Mouse (Mus musculus): ENCODE results near the gene Cdc42se1.
A peak's percentile ranks its signal among the peaks of the same experiment; 100 is the strongest.

Cdc42se1 gene

DNA sequence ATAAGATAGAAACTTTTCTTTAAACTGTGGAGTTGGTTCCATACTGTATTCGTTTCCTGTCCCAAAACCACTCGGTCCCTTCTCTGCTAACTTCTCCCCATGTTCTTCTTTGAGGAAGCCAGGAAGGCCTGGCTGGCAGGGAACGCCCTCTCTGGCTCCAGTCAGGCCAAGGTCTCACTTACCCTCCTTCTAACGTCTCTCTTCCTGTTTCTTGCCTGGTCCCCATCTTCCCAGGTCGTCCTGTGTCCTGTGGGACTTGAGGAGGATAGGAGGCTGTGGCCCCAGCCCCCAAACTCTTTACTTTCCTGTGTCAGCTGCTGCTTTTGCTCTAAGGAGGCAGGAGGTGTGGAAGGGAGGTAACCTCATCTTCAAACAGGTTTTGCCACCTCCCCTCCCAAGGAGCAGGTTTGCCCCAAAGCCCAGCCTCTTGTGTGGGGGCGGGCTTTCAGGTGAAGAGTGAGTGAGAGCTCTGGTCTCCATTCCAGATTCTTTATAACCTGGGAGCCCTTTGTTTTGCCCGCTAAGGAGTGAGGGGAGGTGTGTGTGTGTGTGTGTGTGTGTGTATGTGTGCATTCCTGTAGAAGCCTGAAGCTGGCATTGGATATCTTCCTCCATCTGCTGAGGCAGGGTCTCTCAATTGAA lies 22.4 kb downstream of the Cdc42se1 start, which contains the start of gene Bnipl:
Bnipl (minus strand) TSS at position 411 of the 642 bp plus-strand sequence.
- DNase-seq (ENCODE audit: low spot score), result no peak

DNA sequence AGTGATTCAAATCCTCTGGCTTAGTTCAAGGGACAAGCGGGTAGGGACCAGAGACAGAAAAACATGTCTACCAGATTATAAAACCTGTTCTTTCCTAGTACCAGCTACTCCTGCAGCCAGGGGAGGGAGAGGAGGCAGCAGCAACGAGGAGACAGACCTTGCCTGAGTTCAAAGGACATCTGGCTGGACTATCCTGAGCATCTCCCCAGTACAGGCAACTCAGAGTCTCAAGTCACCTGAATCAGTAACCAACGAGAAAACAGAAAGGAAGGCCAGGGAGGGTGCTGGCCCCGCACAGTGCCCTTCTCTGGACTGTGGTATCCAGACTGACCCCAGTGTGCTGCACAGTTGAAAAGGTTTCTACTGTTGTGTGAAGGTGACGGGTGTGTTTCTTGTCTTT lies 28.4 kb downstream of the Cdc42se1 start:
- no peak for DNase-seq (ENCODE audit: low spot score)

DNA sequence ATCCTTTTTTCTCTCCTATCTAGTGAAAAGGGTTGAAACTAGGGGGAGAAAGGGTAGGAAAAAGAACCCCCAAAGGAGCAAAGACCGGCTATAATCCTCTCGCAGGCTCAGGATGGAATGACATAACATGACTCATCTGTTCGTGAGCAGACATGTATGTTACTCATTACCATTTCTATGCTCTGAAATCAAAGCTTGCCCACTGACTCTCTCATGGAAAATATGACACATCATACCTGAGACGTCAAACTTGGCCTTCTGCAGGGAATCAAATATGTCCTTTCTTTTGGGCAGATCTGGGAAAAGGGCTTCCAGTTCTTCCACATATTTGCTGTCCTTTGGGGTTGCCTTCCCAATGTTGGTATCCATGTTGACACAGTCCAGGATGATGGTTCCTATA lies 33.4 kb downstream of the Cdc42se1 start:
- DNase-seq (ENCODE audit: low spot score), result no peak

DNA sequence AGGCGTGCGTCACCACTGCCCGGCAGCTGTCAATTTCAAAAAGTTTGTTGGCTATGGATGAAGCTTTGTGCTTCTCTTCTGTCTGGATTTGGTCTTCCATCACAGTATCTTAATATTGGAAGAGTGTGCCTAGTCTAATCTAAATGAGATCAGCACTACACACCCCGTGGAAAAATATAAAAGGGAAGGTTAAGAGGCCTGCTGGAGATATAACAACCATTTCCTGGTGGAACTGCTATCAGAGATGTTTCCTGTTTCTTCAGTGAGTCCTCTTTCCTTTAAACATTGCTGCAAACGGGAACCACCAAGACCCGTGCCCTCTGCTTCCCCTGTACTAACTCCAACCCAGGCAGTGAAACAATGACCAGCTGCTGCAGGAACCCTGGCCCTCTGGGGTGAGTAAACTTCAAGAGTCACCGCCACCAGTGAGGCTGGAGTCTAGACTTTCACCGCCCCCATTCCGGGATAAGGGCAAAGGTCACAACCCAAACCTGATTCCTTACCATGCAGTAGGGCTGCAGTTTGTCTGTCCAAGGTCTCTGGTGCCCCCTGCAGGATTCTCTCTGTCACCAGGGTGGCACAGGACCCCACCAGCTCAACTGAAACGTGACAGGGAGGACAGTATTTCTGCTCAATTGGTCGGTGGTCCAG lies 34.7 kb downstream of the Cdc42se1 start:
- DNase-seq (ENCODE audit: low spot score), result peak; percentile 88

DNA sequence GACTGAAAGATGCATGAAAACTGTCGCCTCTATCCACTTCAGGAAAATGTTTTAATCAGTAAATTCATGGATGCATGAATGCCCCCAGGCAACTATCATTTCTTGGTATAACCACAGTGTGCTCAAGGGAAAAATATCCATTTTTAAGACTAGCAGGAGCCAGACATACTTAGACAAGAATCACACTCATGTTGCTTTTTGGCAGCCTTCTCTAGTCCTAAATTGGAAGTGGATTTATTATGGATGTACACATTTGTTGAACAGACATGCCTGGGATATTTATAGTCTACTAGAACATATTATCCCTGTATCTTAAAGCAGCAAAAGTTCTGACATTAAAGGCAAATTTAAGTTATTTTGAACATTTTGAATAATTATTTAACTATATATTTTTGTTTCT lies 36.2 kb downstream of the Cdc42se1 start:
- no peak for DNase-seq (ENCODE audit: low spot score)

DNA sequence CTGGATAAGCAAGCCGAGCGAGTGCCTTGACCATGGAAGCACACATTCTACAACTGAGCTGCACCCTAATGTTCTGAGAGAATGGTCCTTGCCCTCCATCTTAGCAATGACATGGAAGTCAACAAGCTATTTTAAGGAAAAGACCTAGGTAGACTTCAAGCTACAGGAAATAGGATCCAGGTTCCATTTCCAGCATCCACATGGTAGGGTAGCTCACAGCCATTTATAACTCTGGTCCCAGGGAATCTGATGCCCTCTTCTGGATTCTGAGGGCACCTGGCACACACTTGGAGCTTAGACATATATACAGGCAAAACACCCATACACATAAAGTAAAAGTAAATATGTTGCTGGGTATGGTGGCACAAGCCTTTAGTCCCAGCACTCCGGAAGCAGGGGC lies 37.5 kb downstream of the Cdc42se1 start:
- DNase-seq (ENCODE audit: low spot score), result no peak

DNA sequence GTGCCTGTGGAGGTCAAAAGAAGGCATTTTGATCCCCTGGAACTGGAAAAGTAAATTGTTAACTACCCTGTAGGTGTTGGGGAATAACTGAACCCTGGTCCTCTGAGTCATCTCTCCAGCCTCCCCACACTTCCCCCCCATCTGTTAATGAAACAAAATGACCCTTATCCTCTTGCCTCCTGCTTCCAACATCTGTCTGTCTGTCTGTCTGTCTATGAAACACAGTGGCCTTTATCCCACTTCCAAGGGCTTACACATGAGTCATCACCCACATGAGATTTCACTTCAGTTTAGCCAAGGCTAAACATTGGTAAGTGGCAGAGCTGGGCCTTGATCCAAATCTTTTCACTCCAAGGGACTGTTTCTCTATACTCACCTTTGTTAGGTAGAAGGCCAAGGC lies 39.3 kb downstream of the Cdc42se1 start:
- no peak for DNase-seq (ENCODE audit: low spot score)

DNA sequence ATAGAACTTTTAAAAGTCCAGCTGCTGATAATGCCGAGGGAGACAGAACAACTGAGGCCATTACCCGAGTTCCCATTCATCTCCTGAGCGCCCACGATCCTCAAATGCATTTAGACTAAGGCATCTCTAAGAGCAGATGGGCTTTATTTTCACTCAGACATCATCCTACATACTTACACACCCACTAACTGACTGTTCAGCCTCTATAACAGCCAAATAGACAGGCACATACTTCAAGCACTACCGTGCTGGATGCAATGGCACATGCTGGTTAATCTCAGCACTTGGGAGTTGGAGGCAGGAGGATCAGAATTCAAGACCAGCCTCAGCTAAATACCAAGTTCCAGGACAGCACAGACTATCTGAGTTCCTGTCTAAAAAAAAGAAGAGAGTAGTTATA lies 41.3 kb downstream of the Cdc42se1 start:
- no peak for DNase-seq (ENCODE audit: low spot score)

DNA sequence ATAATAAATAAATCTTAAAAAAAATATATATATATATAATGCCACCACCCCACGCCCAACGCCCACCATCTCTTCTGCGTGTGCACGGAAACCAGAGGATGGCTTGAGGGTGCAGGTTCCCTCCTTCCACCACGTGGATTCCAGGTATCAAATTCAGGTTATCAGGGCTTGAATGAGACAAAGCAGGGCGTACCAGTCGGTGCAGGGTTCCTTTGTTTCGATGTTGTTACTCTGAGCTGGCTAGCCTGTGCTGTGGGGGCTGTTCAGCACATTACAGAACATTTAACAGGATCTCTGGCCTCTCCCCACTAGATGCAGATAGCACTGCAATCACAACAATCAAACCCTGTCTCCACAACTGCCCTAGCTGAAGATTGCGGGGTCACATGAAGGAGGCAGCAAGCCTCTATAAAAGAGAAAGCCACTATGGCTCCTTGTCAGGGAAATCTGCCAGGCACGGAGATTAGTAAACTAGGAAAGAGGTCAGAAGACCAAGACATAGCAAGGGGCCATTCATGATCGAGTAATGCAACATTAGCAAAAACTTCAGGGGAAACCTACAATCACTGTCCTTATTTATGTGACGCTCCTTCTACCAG lies 42.3 kb downstream of the Cdc42se1 start:
- DNase-seq (ENCODE audit: low spot score), result no peak

DNA sequence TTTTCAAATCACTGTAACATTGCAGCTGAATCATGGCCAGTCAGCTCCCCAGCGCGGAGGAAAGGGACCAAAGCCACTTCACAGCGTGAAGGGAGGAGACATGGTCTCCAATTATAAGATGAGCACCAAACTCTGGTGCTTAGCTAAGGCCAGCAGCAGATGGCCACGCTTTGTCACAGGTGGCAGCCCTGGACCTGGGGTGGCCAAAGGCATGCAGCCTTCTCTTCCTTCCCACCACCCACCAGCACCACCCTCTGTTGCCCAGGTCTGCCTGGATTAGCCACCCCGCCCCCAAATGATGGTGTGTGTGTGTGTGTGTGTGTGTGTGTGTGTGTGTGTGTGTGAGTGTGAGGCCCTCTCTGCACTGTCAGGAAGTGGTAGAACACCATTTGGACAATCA lies 44.9 kb downstream of the Cdc42se1 start:
- DNase-seq (ENCODE audit: low spot score), result no peak

DNA sequence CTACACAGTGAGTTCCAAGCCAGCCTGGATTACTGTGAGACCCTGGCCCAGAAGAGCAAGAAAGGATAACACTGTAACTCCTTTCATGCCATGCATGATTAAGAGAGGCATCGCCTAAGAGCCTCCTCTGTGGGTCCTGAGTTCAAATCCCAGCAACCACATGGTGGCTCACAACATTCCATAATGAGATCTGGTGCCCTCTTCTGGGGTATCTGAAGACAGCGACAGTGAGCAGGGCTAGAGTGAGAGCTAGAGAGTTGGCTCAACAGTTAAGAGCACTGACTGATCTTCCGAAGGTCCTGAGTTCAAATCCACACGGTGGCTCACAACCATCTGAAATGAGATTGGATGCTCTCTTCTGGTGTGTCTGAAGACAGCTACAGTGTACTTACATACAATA lies 45.9 kb downstream of the Cdc42se1 start:
- no peak for DNase-seq (ENCODE audit: low spot score)

DNA sequence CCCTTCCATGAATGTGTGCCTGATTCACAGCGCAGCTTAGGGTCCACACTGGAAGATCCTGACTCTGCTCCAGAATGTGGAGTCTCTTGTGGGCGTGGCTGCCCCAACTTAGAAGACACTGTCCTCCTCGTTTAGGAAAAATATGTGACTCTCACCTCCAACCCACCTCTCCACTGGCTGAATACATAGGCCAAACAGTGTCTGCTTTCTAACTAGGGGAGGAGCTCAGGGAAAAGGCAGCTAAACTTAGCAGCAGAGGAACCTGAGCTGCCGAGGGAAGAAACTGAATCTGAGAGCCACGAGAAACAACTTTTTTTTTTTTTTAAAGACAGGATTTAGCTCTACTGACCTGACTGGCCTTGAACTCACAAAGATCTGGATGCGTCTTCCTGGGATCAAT lies 46.6 kb downstream of the Cdc42se1 start:
- DNase-seq (ENCODE audit: low spot score), result no peak

DNA sequence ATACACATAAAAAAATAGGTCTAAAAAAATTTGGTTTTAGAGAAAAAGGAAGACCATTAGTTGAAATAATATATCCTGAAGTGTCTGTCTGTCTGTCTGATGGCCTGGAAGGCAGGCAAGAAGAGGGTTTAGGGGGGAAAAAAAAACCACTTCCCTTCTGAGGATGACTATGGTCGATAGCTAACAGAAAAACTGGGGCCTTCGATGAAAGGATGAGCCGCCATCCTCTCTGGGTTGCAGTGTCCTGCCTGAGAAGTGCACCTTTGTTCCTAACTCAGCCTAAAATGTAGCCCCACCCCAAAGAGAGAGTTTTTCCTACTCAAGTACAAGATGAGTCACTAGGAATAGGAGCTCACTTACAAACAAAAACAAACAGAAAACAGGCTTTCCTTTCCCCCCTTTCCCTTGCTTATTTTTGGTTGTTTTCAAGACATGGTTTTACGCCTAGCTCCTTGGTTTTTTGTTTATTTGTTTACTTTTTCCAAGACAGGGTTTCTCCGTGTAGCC lies 47.9 kb downstream of the Cdc42se1 start:
- no peak for DNase-seq (ENCODE audit: low spot score)

DNA sequence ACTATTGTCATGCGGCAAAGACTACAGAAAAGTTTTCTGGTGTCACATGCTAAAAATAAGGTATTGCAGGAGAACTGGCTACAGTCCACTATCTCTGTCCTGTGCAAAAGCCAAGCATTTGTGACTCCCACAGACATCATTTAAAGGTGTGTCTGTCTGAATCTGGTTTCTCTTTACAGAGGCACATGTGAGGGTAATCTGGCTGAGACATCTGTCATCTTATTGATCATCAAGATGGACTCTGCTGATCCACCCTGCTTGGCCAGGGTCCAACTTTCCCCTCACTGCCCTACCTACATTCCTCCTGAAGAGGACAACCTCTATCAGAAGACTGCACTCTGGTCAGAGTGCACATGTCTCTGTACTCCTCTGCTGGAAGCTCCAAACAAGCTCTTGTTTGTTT lies 48.6 kb downstream of the Cdc42se1 start:
- no peak for DNase-seq (ENCODE audit: low spot score)

DNA sequence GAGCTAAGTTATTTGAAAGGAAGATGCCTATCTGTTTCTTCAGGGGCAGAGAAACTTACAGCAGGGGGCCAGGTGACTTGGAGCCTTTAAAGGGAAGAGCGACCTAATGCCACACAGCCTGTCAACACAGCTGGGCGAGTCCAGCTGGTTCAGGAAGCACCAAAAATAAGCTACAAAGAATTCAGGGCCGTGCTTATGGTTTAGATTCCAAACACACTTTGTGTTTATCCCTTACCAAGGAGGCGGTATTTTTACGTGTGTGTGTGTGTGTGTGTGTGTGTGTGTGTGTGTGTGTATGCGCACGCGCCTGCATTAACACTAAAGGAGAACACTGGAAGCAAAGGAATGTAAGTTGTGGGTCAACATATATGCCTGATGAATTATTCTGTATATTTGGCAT lies 52.2 kb downstream of the Cdc42se1 start:
- DNase-seq (ENCODE audit: low spot score), result peak; percentile 18

DNA sequence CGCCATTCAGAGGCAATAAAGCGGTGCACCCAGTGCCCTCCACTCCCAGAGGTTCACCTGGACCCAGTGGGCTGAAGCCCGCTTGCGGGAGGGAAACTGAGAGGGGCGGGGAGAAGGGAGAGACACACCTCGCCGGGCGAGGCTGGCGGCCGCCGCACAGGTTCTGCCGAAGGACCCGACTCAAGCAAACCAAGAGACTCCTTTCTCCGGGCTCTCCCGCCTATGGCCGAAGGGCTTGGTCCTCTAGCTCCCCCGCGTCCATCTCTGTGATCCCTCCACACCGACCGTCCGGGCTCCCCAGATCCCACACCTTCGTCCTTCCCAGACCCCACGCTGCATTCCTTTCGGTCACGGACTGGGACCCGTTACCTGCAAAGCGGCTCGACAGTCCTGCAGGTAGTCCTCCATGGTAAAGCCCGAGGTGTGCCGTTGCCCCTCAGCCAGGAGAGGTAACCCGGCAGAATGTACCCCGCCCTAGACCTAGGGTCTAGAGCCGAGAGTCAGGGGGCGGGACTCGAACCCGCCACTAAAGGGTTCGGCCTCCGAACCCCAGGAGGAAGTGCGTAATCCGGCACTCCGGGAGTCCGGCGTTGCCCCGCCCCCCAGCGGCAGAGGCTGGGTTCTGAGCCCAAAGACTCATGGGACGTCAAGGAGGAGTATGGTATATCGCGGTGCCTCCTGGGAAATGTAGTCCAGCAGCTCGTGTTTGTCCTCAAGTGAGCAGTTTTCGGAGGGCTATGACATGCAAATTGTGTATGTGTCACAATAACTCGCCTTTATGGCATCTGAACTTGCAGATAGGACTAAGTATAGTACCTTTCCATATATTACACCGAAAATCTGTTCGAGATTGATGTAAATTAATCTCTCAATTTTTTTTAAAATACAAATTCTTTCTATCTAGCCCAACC lies 52.9 kb downstream of the Cdc42se1 start, which contains the start of the genes Mindy1 and Prune1:
Mindy1 (plus strand) TSS at position 130 of the 911 bp plus-strand sequence.
Prune1 (minus strand) TSS at position 861 of the 911 bp plus-strand sequence.
- peak; percentile 99 for DNase-seq (ENCODE audit: low spot score)

DNA sequence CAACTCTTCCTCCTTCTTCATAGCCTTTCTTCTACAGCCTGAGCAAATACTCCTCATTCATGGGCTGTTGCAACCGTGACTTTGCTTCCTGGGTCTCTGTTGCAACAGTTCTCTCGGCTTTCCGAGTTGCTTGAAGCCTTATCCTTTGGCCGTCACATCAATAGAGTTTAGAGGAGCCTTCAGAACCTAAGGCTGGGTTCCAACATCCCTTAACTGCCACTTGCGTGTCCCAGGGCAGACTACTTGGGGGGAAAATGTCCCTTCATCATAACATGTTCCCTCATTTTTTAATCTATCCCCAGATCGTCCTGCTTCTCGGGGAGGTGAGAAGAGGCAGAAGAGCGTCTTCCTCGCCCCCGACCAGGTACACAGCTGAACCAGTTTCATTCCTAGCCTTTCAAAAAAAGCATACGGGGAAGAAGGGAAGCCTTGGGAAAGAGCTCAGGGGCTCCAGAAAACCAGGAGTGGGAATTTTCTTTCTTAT lies 53.9 kb downstream of the Cdc42se1 start:
- DNase-seq (ENCODE audit: low spot score), result peak; percentile 35

DNA sequence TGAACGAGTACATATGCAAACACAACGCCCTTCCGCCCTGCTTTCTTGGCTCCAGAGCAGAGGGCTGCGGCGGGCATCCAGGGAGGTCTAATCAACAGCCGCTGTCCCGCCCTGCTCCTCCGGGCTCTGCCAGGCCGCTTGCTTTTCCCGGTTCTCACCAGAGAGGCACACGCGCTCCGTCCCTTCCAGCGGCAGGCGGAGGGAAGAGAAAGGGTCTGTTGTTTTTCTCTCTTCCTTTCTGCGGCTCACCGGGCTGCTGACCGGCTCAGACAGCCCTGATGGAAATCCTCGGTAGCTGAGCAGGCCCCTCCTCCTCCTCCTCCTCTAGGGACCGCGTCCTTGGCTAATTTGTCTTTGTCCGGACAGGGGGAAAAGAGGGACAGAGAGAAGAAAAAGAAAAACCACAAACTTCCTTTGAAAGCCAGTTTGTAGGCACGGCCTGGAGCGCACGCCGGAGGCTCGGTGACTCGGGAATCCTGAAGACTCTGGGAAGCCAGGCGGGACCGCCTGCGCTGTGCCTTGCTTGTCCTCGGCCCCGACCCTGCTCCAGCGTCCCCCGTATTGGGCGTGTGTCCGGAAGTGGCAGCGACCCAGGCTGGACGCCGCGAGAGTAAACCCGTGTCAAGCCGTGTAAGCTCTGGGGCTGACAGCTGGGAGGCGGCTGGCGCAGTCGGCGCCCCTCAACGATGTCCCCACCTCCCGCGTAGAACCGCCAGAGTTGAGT lies 54.5 kb downstream of the Cdc42se1 start:
- peak; percentile 84 for DNase-seq (ENCODE audit: low spot score)

DNA sequence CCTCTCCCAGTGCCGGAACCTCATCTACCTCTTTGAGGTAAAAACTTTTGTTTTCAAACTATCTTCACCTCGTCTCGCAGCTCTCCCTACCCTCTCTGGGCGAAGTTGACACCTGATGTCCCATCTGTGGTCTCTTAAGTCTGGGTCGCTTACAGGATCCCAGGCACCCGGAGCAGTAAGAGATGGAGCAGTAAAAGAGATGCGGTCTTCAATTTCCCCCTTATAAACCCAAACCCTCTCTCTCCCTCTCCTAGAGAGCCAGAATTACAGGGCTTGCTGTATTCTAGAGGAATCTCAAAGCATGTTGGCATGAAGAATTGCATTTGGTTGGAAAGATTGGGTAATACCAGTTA lies 55.0 kb downstream of the Cdc42se1 start:
- DNase-seq (ENCODE audit: low spot score), result no peak

DNA sequence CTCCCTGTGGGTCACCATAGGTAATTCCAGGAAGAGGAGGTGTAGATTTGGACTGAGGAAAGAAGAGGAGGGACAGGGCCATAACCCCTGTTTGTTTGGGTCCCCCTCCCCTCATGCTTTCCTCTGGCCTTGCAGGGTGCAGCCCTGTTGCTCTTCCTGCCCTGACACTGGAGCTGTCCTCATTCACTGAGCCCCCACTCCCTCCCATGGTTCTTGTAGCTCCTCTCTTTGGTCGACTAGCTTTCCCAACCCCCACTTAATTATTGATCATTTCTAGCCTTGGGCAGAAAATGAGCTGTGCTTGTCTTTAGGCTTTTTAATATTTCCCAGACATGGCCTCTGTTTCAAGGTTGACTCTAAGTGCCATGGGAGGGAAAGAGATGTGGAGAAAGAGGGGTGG lies 55.5 kb downstream of the Cdc42se1 start:
- no peak for DNase-seq (ENCODE audit: low spot score)

DNA sequence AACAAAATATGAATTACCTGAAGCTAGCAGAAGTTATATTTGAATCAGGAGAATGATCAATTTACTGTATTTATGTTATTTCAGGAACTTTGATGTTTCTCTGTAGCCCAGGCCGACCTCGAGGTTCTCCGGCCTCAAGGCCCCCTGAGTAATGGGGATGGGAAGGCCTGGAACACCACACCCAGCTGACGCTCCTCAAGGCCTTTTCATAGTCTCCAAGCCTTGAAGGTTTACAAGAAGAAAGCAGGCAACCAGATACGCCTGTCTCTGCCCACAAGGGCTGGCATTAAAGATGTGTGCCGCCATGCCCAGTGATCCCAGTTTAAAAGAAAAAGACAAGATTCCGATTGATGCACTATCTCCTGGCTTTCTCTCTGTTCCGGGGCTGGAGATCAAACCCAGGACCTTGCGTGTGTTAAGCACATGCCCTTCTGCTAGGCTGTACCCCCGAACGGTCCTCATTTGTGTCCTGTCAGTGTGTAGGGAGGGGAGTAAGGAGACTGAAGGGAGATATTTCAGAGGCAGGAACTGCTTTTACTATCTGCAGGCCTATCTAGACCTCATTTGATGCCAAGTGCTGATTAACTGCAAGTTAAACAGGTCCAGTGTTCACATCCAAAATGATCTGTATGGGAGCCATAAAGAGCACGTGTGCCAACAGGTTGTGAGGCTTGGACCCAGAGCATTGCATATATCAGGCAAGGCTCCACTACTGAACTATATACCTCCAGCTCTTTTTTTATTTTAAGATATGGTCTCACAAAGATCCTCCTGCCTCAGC lies 56.2 kb downstream of the Cdc42se1 start:
- DNase-seq (ENCODE audit: low spot score), result no peak

All from embryo, embryonic 10 days (tissue).